Mouse (Mus musculus) kidney, adult 2 months (tissue): ENCODE data around the gene Myl4. TPM values are rescaled to one million over a fixed set of nuclear protein-coding genes. Genes with fewer than 3 reads are reported as not detected.
A peak's percentile ranks its signal among the peaks of the same experiment; 100 is the strongest.
"Not testable (repeated sequence)": the region's sequence is repeated elsewhere in the genome, so short reads cannot be mapped to it uniquely, and the experiment has no call there.

Experiments
- DNase-seq: peaks from one replicate; pipeline ENCODE4 v3.0.0; 2021
- H3K27ac ChIP-seq: fragments of 200-500 bp; 2 replicates; pipeline ENCODE4 v1.5.1; 2012; ENCODE audit warnings: low read depth, low read length, control low read depth, inconsistent platforms; ENCODE audit not compliant: insufficient read depth
- H3K27me3 ChIP-seq: fragments of 200-500 bp; replicated peaks from 2 replicates; pipeline ENCODE4 v1.6.1; 2012; ENCODE audit warnings: mild to moderate bottlenecking, moderate library complexity, low read length, inconsistent platforms; ENCODE audit not compliant: control insufficient read depth, insufficient read depth
- H3K36me3 ChIP-seq: fragments of 200-500 bp; 2 replicates; pipeline ENCODE4 v1.6.1; 2012; ENCODE audit warnings: mild to moderate bottlenecking, moderate library complexity, low read length, inconsistent platforms; ENCODE audit not compliant: control insufficient read depth, insufficient read depth
- H3K4me1 ChIP-seq: fragments of 200-500 bp; 2 replicates; pipeline ENCODE4 v1.6.1; 2011; ENCODE audit warnings: low read length; ENCODE audit not compliant: control insufficient read depth, insufficient read depth
- H3K4me3 ChIP-seq: fragments of 200-500 bp; 2 replicates; pipeline ENCODE4 v1.5.1; 2011; ENCODE audit warnings: mild to moderate bottlenecking, low read depth, low read length, control low read depth; ENCODE audit not compliant: insufficient read depth
- CTCF ChIP-seq: fragments of 200-500 bp; conservative IDR thresholded peaks from 2 replicates; pipeline ENCODE4 v1.5.1; 2011; ENCODE audit warnings: low read depth, mild to moderate bottlenecking, control low read depth, low read length, moderate library complexity, mixed read lengths; ENCODE audit not compliant: insufficient read depth, insufficient read length
- POLR2A ChIP-seq: fragments of 200-500 bp; IDR thresholded peaks from one replicate; pipeline ENCODE4 v1.6.1; 2011; ENCODE audit warnings: low read depth, low read length, control low read depth
- WGBS: fragments of 180-500 bp; shearing (Covaris S2); methylation state at CpG from one replicate; pipeline ENCODE4 v1.1.7; 2018; 5-methylcytosine and 5-hydroxymethylcytosine counted together
- polyA plus RNA-seq: library from polyadenylated mRNA; depleted of rRNA; stranded (reverse); fragments of >200 nt; gene quantifications from 2 replicates; pipeline ENCODE4 v1.2.3, GENCODE M21; 2012

Gene Myl4
- polyA plus RNA-seq, 1 experiment = 2.0 TPM

- no peak overlapping the region for H3K4me3 ChIP-seq
- no peak for DNase-seq
- H3K27ac ChIP-seq = no peak overlapping the region
- no peaks in the 10 kb centered on the region for H3K36me3 ChIP-seq
- no peaks in the 10 kb centered on the region for H3K4me1 ChIP-seq
- 77% methylated on average over 9 of the region's 9 CpGs for WGBS
- H3K27me3 ChIP-seq = no peaks in the 10 kb centered on the region
- TF ChIP-seq CTCF (no peak), POLR2A (no peak)
Measured at GRCm38 (mm10) chr11:104565172-104565571, 14.7 kb downstream of the Myl4 start.

DNA sequence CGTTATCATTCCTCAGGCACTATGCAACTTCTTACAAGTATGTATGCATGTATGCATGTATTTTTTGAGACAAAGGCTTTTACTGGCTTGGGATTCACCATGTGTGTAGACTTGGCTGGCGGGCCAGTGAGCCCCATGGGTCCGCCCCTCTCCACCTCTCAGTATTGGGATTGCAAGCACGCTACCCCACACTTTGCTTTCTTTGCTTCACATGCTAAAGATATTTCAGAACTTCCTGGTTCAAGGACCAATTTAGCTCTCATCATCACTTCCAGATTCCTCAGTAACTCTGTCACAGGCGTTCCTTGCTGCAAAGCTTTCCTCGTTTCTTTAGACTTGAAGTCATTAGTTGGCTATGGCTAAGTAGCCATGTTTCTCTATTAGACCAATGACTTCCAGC is 15.6 kb downstream of the Myl4 start:
- 84% methylated on average over 6 of the region's 6 CpGs for WGBS
- TF ChIP-seq CTCF = no peak
- no peak for TF ChIP-seq POLR2A
- H3K27ac ChIP-seq = no peak overlapping the region
- H3K4me3 ChIP-seq = no peak overlapping the region
- H3K27me3 ChIP-seq = no peaks in the 10 kb centered on the region
- no peak for DNase-seq
- no peaks in the 10 kb centered on the region for H3K4me1 ChIP-seq
- H3K36me3 ChIP-seq = no peaks in the 10 kb centered on the region

DNA sequence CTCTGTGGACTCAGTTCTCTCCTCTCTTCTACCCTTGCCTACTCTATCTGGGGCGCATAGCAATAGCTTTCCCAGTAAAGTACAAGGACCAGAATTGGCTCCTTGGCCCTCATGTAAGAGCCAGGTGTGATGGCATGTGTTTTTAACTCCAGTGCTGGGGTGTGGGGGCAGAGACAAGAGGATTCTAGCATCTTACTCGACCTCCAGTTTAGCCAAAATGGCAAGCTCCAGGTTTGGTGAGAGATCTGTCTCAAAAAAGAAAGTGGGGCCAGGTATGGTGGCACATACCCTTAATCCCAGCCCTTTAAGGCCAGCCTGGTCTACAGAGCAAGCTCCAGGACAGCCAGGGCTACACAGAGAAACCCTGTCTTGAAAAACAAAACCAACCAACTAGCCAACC is 16.3 kb downstream of the Myl4 start:
- H3K36me3 ChIP-seq = no peaks in the 10 kb centered on the region
- no peak for DNase-seq
- no peaks in the 10 kb centered on the region for H3K27me3 ChIP-seq
- H3K4me3 ChIP-seq = no peak overlapping the region
- 90% methylated on average over 2 of the region's 2 CpGs for WGBS
- H3K27ac ChIP-seq = no peak overlapping the region
- TF ChIP-seq CTCF = no peak
- no peak for TF ChIP-seq POLR2A
- no peaks in the 10 kb centered on the region for H3K4me1 ChIP-seq

- Histone ChIP-seq H3K27me3 (no peaks in the 10 kb centered on the region), H3K4me3 (no peak overlapping the region), H3K36me3 (no peaks in the 10 kb centered on the region), H3K27ac (no peak overlapping the region), H3K4me1 (no peaks in the 10 kb centered on the region)
- no peak for TF ChIP-seq CTCF
- no peak for TF ChIP-seq POLR2A
- WGBS = 84% methylated on average over 9 of the region's 9 CpGs
- no peak for DNase-seq
Measured at GRCm38 (mm10) chr11:104567736-104568135, 17.3 kb downstream of the Myl4 start.

DNA sequence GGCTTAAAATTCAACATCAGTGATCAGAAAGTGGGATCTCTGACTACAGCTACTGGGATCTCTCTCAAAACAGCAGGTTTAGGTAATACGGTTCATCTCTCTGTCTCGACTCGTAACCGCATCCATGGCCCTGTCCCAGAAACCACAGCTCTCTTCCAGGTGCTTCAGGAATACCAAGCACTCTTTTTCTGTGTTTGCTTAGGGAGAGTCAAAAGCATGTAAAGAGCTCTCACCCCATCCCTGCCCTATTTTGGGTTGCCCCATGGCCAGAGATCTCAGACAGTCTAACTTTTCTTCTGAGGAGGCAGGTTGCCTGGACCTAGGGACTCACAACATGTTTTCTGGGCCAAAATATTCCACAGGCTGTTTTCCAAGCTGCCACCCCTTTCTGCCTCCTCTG is 17.9 kb downstream of the Myl4 start:
- WGBS = 93% methylated on average over 4 of the region's 4 CpGs
- no peak for TF ChIP-seq POLR2A
- TF ChIP-seq CTCF = no peak
- DNase-seq = no peak

GRCm38 (mm10) chr11:104570515-104570914 is 20.1 kb downstream of the Myl4 start:
- not testable (repeated sequence) for DNase-seq, H3K4me3 ChIP-seq, H3K27me3 ChIP-seq, H3K27ac ChIP-seq, H3K4me1 ChIP-seq, H3K36me3 ChIP-seq
- WGBS = 93% methylated on average over 8 of the region's 8 CpGs

More for the DNA sequence above, 17.9 kb downstream of the Myl4 start:
- H3K36me3 ChIP-seq = no peaks in the 10 kb centered on the region
- H3K4me1 ChIP-seq = no peaks in the 10 kb centered on the region
- H3K4me3 ChIP-seq = no peak overlapping the region
- H3K27ac ChIP-seq = no peak overlapping the region
- H3K27me3 ChIP-seq = no peaks in the 10 kb centered on the region

GRCm38 (mm10) chr11:104571373-104571772 is 20.9 kb downstream of the Myl4 start:
- H3K27ac ChIP-seq, H3K4me1 ChIP-seq, H3K27me3 ChIP-seq, H3K36me3 ChIP-seq: not testable (repeated sequence)
- 4% methylated on average over 28 of the region's 28 CpGs for WGBS
- peak; percentile 33 for DNase-seq
- peak overlapping the region; percentile 40 for H3K4me3 ChIP-seq

GRCm38 (mm10) chr11:104572091-104572490 is 21.6 kb downstream of the Myl4 start:
- WGBS = 66% methylated on average over 7 of the region's 7 CpGs

More at GRCm38 (mm10) chr11:104572091-104572490, 21.6 kb downstream of the Myl4 start:
- Histone ChIP-seq H3K4me1 (no peaks in the 10 kb centered on the region), H3K4me3 (no peak overlapping the region), H3K27me3 (no peaks in the 10 kb centered on the region), H3K36me3 (no peaks in the 10 kb centered on the region), H3K27ac (no peak overlapping the region)
- no peak for DNase-seq
- TF ChIP-seq CTCF (no peak), POLR2A (no peak)
